Mouse (Mus musculus) monocyte, adult 59 days (primary cell): Measurements from ENCODE around the gene Slc19a1. TPM values are rescaled to one million over a fixed set of nuclear protein-coding genes. Genes with fewer than 3 reads are reported as not detected.

Source experiments
- total RNA-seq, 2 experiments: library from RNA; stranded (reverse); gene quantifications; one replicate each; pipeline ENCODE4 v1.2.4; 2023

Slc19a1 gene
- total RNA-seq, result 1 to 10 TPM; 5.8 to 6.1 TPM

GRCm38 (mm10) chr10:77031768-77032375 lies at the start of gene Slc19a1:
TSS of gene Slc19a1 (plus strand) at chr10:77032241.

Other genes with a start within 250 kb of the Slc19a1 start
- gene Pcbp3, start 70.4 kb upstream of the Slc19a1 start, total RNA-seq, result 1 to 10 TPM; 4.3 to 7.0 TPM
- under 1 TPM; 0.16 to 0.24 TPM for gene Col18a1, start 134.3 kb downstream of the Slc19a1 start, total RNA-seq
- 10 to 100 TPM; 57.7 to 62.9 TPM for gene Pofut2, start 227.0 kb downstream of the Slc19a1 start, total RNA-seq